Mouse (Mus musculus) neural tube, embryonic 12.5 days (tissue): Measurements from ENCODE around the gene Olfr1090. TPM values are rescaled to one million over a fixed set of nuclear protein-coding genes. Genes with fewer than 3 reads are reported as not detected.

Experiments used
- ATAC-seq: fragments of 200-750 bp; cut with Nextera tagmentation; 2 replicates; pipeline ENCODE4 v1.8.0; 2017; ENCODE audit warnings: low read depth, mild to moderate bottlenecking, moderate TSS enrichment, moderate library complexity; ENCODE audit not compliant: low FRiP score
- H3K27ac ChIP-seq: fragments of 300-500 bp; sonication (generic); 2 replicates; pipeline ENCODE4 v1.5.1; 2016
- H3K27me3 ChIP-seq: fragments of 300-500 bp; sonication (generic); replicated peaks from 2 replicates; pipeline ENCODE4 v1.6.1; 2016; ENCODE audit warnings: mild to moderate bottlenecking
- H3K36me3 ChIP-seq: fragments of 300-500 bp; sonication (generic); 2 replicates; pipeline ENCODE4 v1.6.1; 2016; ENCODE audit warnings: mild to moderate bottlenecking
- H3K4me1 ChIP-seq: fragments of 300-500 bp; sonication (generic); 2 replicates; pipeline ENCODE4 v1.6.1; 2016
- H3K4me2 ChIP-seq: fragments of 300-500 bp; sonication (generic); replicated peaks from 2 replicates; pipeline ENCODE4 v1.6.1; 2016; ENCODE audit warnings: mild to moderate bottlenecking
- H3K4me3 ChIP-seq: fragments of 300-500 bp; sonication (generic); 2 replicates; pipeline ENCODE4 v1.5.1; 2016
- H3K9ac ChIP-seq: fragments of 300-500 bp; sonication (generic); 2 replicates; pipeline ENCODE4 v1.6.1; 2016; ENCODE audit warnings: mild to moderate bottlenecking
- H3K9me3 ChIP-seq: fragments of 300-500 bp; sonication (generic); 2 replicates; pipeline ENCODE4 v1.6.1; 2016; ENCODE audit warnings: mild to moderate bottlenecking
- whole genome bisulfite sequencing: fragments of 180-500 bp; shearing (Covaris S2); methylation state at CpG from one replicate; pipeline ENCODE4 v1.1.7; 2016; 5-methylcytosine and 5-hydroxymethylcytosine counted together
- polyA plus RNA-seq: library from polyadenylated mRNA; unstranded; fragments of >200 nt; fragmentation: Nextera tagmentation; extraction: Ambion mirVana; gene quantifications from 2 replicates; pipeline ENCODE4 v1.2.1, GENCODE M21; 2016

Olfr1090 gene
- polyA plus RNA-seq, result not detected in 2 replicates

DNA sequence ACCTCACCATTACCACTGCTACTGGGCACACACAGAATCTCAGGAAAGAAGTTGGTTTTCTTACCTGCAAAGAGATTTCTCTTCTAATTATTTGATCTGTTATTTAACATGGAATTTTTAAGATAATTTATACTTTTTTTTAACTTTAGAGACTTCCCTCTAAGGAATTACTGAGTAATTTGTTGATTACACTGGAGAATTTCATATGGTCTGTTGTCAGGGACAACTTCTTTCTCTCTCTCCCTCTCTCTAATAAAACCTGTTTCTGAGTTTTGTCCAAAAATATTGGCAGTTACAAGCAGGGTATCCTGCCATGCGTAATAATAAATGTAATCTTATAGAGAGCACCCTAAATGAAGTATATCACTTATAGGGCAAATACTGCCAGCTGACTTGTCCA, at the start of gene Olfr1090:
Gene Olfr1090 (minus strand): TSS at position 101 of the 400 bp plus-strand sequence.
- Histone ChIP-seq H3K9me3 (no peaks in the 10 kb centered on the region), H3K4me3 (no peak within 1 kb of the TSS), H3K36me3 (no peaks in the 10 kb centered on the region), H3K9ac (no peak within 1 kb of the TSS), H3K27me3 (no peaks in the 10 kb centered on the region), H3K27ac (no peak within 1 kb of the TSS), H3K4me2 (no peak within 1 kb of the TSS), H3K4me1 (no peaks in the 10 kb centered on the region)
- no peak for ATAC-seq
- 95% methylated on average over 1 of the region's 1 CpGs for WGBS

DNA sequence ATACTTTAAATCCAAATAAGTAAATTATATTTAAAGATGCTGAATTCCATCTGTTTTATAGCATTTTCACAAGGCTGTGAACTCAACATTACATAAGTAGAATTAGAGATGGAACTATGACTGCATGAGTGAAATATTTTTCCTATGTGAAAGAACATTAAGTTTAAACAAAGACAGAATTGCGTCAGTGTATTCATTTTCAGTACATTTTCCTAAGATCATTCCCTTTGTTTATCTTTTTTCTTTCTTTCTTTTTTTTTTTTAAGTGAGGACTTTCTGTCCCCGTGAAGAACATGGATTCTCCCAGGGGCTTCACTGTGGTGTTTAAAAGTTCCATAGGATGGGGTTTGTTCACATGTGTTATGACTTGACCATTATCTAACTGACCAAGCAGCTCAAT, 23.4 kb upstream of the Olfr1090 start, which contains the start of gene Olfr1093:
Gene Olfr1093 (plus strand): TSS at position 301 of the 400 bp plus-strand sequence.
- H3K9me3 ChIP-seq, result no peaks in the 10 kb centered on the region
- no peaks in the 10 kb centered on the region for H3K27me3 ChIP-seq
- no peak within 1 kb of the TSS for H3K27ac ChIP-seq
- H3K36me3 ChIP-seq, result no peaks in the 10 kb centered on the region
- no peak within 1 kb of the TSS for H3K4me3 ChIP-seq
- H3K9ac ChIP-seq, result no peak within 1 kb of the TSS
- no peak within 1 kb of the TSS for H3K4me2 ChIP-seq
- no peaks in the 10 kb centered on the region for H3K4me1 ChIP-seq
- 86% methylated on average over 2 of the region's 2 CpGs for WGBS
- ATAC-seq, result no peak

DNA sequence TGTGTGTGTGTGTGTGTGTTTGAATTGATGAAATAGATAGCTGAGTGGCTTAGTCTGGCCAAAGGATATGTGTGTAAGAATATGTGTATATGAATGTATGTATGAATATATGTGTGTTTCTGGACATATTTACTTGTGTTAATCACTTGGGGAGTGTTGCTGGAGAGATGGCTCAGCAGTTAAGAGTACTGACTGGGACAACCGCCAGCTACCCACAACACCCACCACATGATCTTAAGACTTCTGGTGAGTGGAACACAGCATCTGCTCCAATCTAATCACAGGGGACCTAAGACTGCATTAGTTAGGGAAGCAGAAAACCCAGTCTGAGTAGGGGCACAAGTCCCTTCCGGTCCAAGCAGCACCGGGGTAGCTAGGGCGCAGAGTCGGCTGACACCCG, 2.3 kb upstream of the Olfr1090 start:
- Histone ChIP-seq H3K4me3 (no peak overlapping the region), H3K9ac (no peak overlapping the region), H3K27me3 (no peaks in the 10 kb centered on the region), H3K9me3 (no peaks in the 10 kb centered on the region), H3K27ac (no peak overlapping the region), H3K4me1 (no peaks in the 10 kb centered on the region), H3K4me2 (no peak overlapping the region), H3K36me3 (no peaks in the 10 kb centered on the region)
- ATAC-seq, result no peak
- 97% methylated on average over 6 of the region's 6 CpGs for WGBS

DNA sequence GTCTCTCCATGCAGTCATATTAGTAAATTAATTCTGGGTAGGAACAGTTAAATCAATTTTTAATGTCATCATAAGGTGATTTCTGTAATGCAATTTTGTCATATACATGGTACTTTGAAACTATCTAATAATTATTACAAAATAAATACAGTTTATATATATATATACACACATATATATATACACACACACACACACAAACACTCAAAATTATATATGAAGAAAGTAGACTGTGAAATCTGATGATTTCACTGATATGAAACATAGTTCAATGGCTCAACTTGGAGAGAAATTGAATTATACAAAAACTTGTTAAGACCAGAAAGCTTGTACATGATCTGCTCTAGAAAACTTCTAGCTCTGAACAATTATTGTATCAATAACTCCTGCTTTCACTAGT, 25.2 kb downstream of the Olfr1090 start, which contains the start of gene Olfr1089:
Gene Olfr1089 (minus strand): TSS at position 101 of the 400 bp plus-strand sequence.
- Histone ChIP-seq H3K9me3 (no peaks in the 10 kb centered on the region), H3K4me1 (no peaks in the 10 kb centered on the region)
- no peak for ATAC-seq

More for the DNA sequence above, 25.2 kb downstream of the Olfr1090 start, which contains the start of gene Olfr1089:
- Histone ChIP-seq H3K4me3 (no peak within 1 kb of the TSS), H3K36me3 (no peaks in the 10 kb centered on the region), H3K9ac (no peak within 1 kb of the TSS), H3K4me2 (no peak within 1 kb of the TSS), H3K27me3 (no peaks in the 10 kb centered on the region), H3K27ac (no peak within 1 kb of the TSS)

Other genes starting within 250 kb of the Olfr1090 start
- gene Olfr1079, start 216.5 kb downstream of the Olfr1090 start, polyA plus RNA-seq, result not detected in 2 replicates
- not detected in 2 replicates for gene Olfr1080, start 200.8 kb downstream of the Olfr1090 start, polyA plus RNA-seq
- gene Olfr1082, start 160.0 kb downstream of the Olfr1090 start, polyA plus RNA-seq, result not detected in 2 replicates
- gene Olfr1084, start 119.3 kb downstream of the Olfr1090 start, polyA plus RNA-seq, result not detected in 2 replicates
- not detected in 2 replicates for gene Olfr1085, start 97.0 kb downstream of the Olfr1090 start, polyA plus RNA-seq
- gene Olfr1086, start 78.9 kb downstream of the Olfr1090 start, polyA plus RNA-seq, result not detected in 2 replicates
- gene Olfr1087, start 60.6 kb downstream of the Olfr1090 start, polyA plus RNA-seq, result not detected in 2 replicates
- gene Olfr1089, start 25.3 kb downstream of the Olfr1090 start, polyA plus RNA-seq, result not detected in 2 replicates
- gene Olfr1093, start 23.5 kb upstream of the Olfr1090 start, polyA plus RNA-seq, result not detected in 2 replicates
- not detected in 2 replicates for gene Olfr141, start 51.0 kb upstream of the Olfr1090 start, polyA plus RNA-seq
- gene Olfr1094, start 65.7 kb upstream of the Olfr1090 start, polyA plus RNA-seq, result not detected in 2 replicates
- gene Olfr1095, start 92.7 kb upstream of the Olfr1090 start, polyA plus RNA-seq, result not detected in 2 replicates
- not detected in 2 replicates for gene Gm13723, start 115.8 kb upstream of the Olfr1090 start, polyA plus RNA-seq
- gene Olfr1097, start 133.2 kb upstream of the Olfr1090 start, polyA plus RNA-seq, result not detected in 2 replicates
- gene Olfr1098, start 165.6 kb upstream of the Olfr1090 start, polyA plus RNA-seq, result not detected in 2 replicates
- not detected in 2 replicates for gene Olfr1099, start 201.7 kb upstream of the Olfr1090 start, polyA plus RNA-seq
- gene Olfr1100, start 221.0 kb upstream of the Olfr1090 start, polyA plus RNA-seq, result not detected in 2 replicates
- not detected in 2 replicates for gene Olfr1101, start 232.2 kb upstream of the Olfr1090 start, polyA plus RNA-seq
- not detected in 2 replicates for gene Olfr1102, start 239.4 kb upstream of the Olfr1090 start, polyA plus RNA-seq